9 mouse cellular contexts compared by ENCODE assay signal in the genomic region with DNA sequence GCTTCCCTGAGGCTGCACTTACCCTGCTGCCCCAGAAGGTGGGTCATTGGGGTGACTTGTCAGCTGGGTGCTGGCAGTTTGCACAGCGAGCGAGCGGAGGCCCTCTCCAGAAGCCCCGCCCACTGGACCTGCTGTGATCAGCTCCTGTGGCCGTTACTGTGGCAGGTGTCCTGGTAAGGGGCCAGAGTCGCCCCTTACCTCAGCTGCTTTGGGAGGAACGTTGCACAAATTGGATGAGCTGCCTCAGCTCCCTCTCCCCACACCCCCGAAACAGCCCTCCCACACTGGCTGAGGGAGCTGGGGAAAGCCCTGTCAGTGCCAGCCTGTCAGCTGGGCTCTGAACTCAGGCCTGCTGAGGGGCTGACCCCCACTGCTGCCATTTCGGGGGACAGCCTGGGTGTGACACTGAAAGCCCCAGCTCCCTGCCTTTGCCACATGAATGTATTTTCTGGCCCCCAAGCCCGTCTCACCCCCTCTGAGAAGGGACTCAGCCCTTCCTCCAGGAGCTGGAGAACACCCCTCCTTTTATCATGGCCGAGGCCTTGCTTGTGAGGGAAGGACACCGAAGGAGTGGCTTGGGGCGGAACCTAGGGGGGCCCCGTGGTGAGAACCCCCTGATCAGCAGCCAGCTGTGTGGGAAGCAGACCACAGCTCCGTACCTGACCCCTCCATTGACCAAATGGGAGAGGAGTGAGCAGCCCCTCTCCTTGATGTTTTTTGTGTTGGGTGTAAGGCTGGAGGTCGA. TPM values are rescaled to one million over a fixed set of nuclear protein-coding genes. Genes with fewer than 3 reads are reported as not detected.
DNase-seq lines count a peak whose midpoint lies in the region; ATAC-seq and TF ChIP-seq lines count a peak whose summit lies in the region.
"Had no signal": no experiment of that assay in that cellular context is flagged by ENCODE, and none has a peak within 500 bp of the region (broad histone marks: within the 10 kb centered on the region; RNA-seq: fewer than 3 reads in every experiment).

No protein-coding gene starts in this region.

- TF ChIP-seq EP300 in stomach, postnatal 0 days (optimal IDR thresholded peaks at IDR 0.05) = no peak

- no peak overlapping the region for H3K4me2 ChIP-seq in forebrain, embryonic 14.5 days (ENCODE audit: low read length)
- no peak overlapping the region for H3K4me2 ChIP-seq in kidney, embryonic 15.5 days
- no peak overlapping the region for H3K4me2 ChIP-seq in stomach, postnatal 0 days (replicated peaks; ENCODE audit: low read depth)
- H3K4me2 ChIP-seq: embryonic facial prominence, embryonic 12.5 days had no signal

- H3K9ac ChIP-seq in forebrain, embryonic 14.5 days (ENCODE audit: low read length) = no peak overlapping the region
- H3K9ac ChIP-seq in kidney, embryonic 15.5 days = no peak overlapping the region
- H3K9ac ChIP-seq in stomach, postnatal 0 days (ENCODE audit: low read length) = no peak overlapping the region; the same call in 1 of the 2 replicates
- H3K9ac ChIP-seq: embryonic facial prominence, embryonic 12.5 days had no signal

- peak; percentile 67 for DNase-seq in adrenal gland, postnatal 10 days
- DNase-seq in adrenal gland, adult 18-20 months (ENCODE audit: low spot score in 2 of 2) = no peak
- DNase-seq in right cerebral cortex, postnatal 10 days (ENCODE audit: low spot score in 2 of 2) = peak; percentile 59 to 72
- DNase-seq in right cerebral cortex, postnatal 36 days (ENCODE audit: low spot score in 2 of 2) = no peak
- peak; percentile 56 for DNase-seq in forebrain, embryonic 14.5 days (ENCODE audit: low spot score)
- peak; percentile 65 for DNase-seq in lung, postnatal 36 days
- peak; percentile 82 for DNase-seq in stomach, postnatal 0 days (ENCODE audit: low spot score)

- no peaks in the 10 kb centered on the region for H3K9me3 ChIP-seq in forebrain, embryonic 14.5 days (replicated peaks; ENCODE audit: control insufficient read depth, low read length)
- no peaks in the 10 kb centered on the region for H3K9me3 ChIP-seq in kidney, embryonic 15.5 days (replicated peaks)
- no peaks in the 10 kb centered on the region for H3K9me3 ChIP-seq in stomach, postnatal 0 days (ENCODE audit: control insufficient read depth, low read length)
- H3K9me3 ChIP-seq: embryonic facial prominence, embryonic 12.5 days had no signal

- H3K4me3 ChIP-seq in forebrain, embryonic 14.5 days (ENCODE audit: low read depth, low read length) = no peak overlapping the region
- no peak overlapping the region for H3K4me3 ChIP-seq in kidney, embryonic 15.5 days (replicated peaks)
- H3K4me3 ChIP-seq in stomach, postnatal 0 days (ENCODE audit: low read depth, low read length) = no peak overlapping the region
- H3K4me3 ChIP-seq: embryonic facial prominence, embryonic 12.5 days had no signal

- 42% methylated on average over 16 of the region's 16 CpGs for WGBS in forebrain, embryonic 14.5 days
- 46% methylated on average over 16 of the region's 16 CpGs for WGBS in kidney, embryonic 15.5 days
- WGBS in stomach, postnatal 0 days = 40% methylated on average over 16 of the region's 16 CpGs

- peak; percentile 32 for TF ChIP-seq CTCF in stomach, postnatal 0 days (IDR thresholded peaks at IDR 0.05; ENCODE audit: low read depth)

- peak overlapping the region; percentile 52 for H3K27ac ChIP-seq in forebrain, embryonic 14.5 days (ENCODE audit: low read depth, low read length)
- H3K27ac ChIP-seq in kidney, embryonic 15.5 days = peak overlapping the region; percentile 45
- H3K27ac ChIP-seq in stomach, postnatal 0 days (replicated peaks) = 0 out of 2 replicates have a peak overlapping the region, but pooled peaks have one; percentile 2
- H3K27ac ChIP-seq: embryonic facial prominence, embryonic 12.5 days had no signal

- no peaks in the 10 kb centered on the region for H3K27me3 ChIP-seq in forebrain, embryonic 14.5 days (replicated peaks; ENCODE audit: control insufficient read depth, insufficient read depth, low read length)
- H3K27me3 ChIP-seq in kidney, embryonic 15.5 days = no peaks in the 10 kb centered on the region
- no peaks in the 10 kb centered on the region for H3K27me3 ChIP-seq in stomach, postnatal 0 days (ENCODE audit: control insufficient read depth, insufficient read depth, low read length)
- H3K27me3 ChIP-seq: embryonic facial prominence, embryonic 12.5 days had no signal

- peaks cover 7% of the 10 kb centered on the region; the same call in 1 of the 2 replicates for H3K4me1 ChIP-seq in forebrain, embryonic 14.5 days (ENCODE audit: control insufficient read depth, insufficient read depth, low read length)
- peaks cover 35% of the 10 kb centered on the region for H3K4me1 ChIP-seq in kidney, embryonic 15.5 days
- peaks cover 2% of the 10 kb centered on the region for H3K4me1 ChIP-seq in stomach, postnatal 0 days (replicated peaks; ENCODE audit: control insufficient read depth, insufficient read depth)

- ATAC-seq in forebrain, embryonic 14.5 days = no peak
- no peak for ATAC-seq in kidney, embryonic 15.5 days (replicated peaks; ENCODE audit: low FRiP score)
- ATAC-seq in stomach, postnatal 0 days (ENCODE audit: low FRiP score, low TSS enrichment) = peak; percentile 55

- H3K36me3 ChIP-seq in forebrain, embryonic 14.5 days (ENCODE audit: control insufficient read depth, insufficient read depth, low read length) = peaks cover 86% of the 10 kb centered on the region
- peaks cover 89% of the 10 kb centered on the region for H3K36me3 ChIP-seq in kidney, embryonic 15.5 days
- H3K36me3 ChIP-seq in stomach, postnatal 0 days (ENCODE audit: control insufficient read depth, insufficient read depth, low read length) = peaks cover 63% of the 10 kb centered on the region

RNA-seq across cellular contexts. Expression of a gene that starts 6.7 kb away (rescaled TPM):
- not detected for total RNA-seq in adrenal gland, postnatal 10 days (2021)
- total RNA-seq in adrenal gland, adult 18-20 months (2021) = not detected
- polyA plus RNA-seq in forebrain, embryonic 14.5 days (2014; fragmentation: Nextera tagmentation; extraction: Ambion mirVana) = not detected in 2 replicates
- 0.45 TPM in 1 of 2 replicates, not detected in the other for polyA plus RNA-seq in kidney, embryonic 15.5 days (2015; fragmentation: Nextera tagmentation; extraction: Ambion mirVana)
- not detected in 2 replicates for polyA plus RNA-seq in stomach, postnatal 0 days (2015; fragmentation: Nextera tagmentation; extraction: Ambion mirVana)

RNA-seq across cellular contexts. Expression of a gene that starts 6.9 kb away (rescaled TPM):
- 100 to 1,000 TPM; 592 to 682 TPM for total RNA-seq in adrenal gland, postnatal 10 days (2021)
- 100 to 1,000 TPM; 517 to 525 TPM for total RNA-seq in adrenal gland, adult 18-20 months (2021)
- 598 and 644 TPM in 2 replicates for polyA plus RNA-seq in forebrain, embryonic 14.5 days (2014; fragmentation: Nextera tagmentation; extraction: Ambion mirVana)
- 337 and 348 TPM in 2 replicates for polyA plus RNA-seq in kidney, embryonic 15.5 days (2015; fragmentation: Nextera tagmentation; extraction: Ambion mirVana)
- 345 and 374 TPM in 2 replicates for polyA plus RNA-seq in stomach, postnatal 0 days (2015; fragmentation: Nextera tagmentation; extraction: Ambion mirVana)

RNA-seq across cellular contexts. Expression of a gene that starts 8.0 kb away (rescaled TPM):
- 10 to 100 TPM; 24.2 to 39.1 TPM for total RNA-seq in adrenal gland, postnatal 10 days (2021)
- 10 to 100 TPM; 27.6 to 36.4 TPM for total RNA-seq in adrenal gland, adult 18-20 months (2021)
- 11.5 and 13.0 TPM in 2 replicates for polyA plus RNA-seq in forebrain, embryonic 14.5 days (2014; fragmentation: Nextera tagmentation; extraction: Ambion mirVana)
- 13.2 and 14.7 TPM in 2 replicates for polyA plus RNA-seq in kidney, embryonic 15.5 days (2015; fragmentation: Nextera tagmentation; extraction: Ambion mirVana)
- polyA plus RNA-seq in stomach, postnatal 0 days (2015; fragmentation: Nextera tagmentation; extraction: Ambion mirVana) = 5.2 and 6.0 TPM in 2 replicates

RNA-seq across cellular contexts. Expression of a gene that starts 24.0 kb away (rescaled TPM):
- 10 to 100 TPM; 23.8 to 27.2 TPM for total RNA-seq in adrenal gland, postnatal 10 days (2021)
- 10 to 100 TPM; 23.5 to 24.7 TPM for total RNA-seq in adrenal gland, adult 18-20 months (2021)
- 81.2 and 98.0 TPM in 2 replicates for polyA plus RNA-seq in forebrain, embryonic 14.5 days (2014; fragmentation: Nextera tagmentation; extraction: Ambion mirVana)
- 55.9 and 57.7 TPM in 2 replicates for polyA plus RNA-seq in kidney, embryonic 15.5 days (2015; fragmentation: Nextera tagmentation; extraction: Ambion mirVana)
- polyA plus RNA-seq in stomach, postnatal 0 days (2015; fragmentation: Nextera tagmentation; extraction: Ambion mirVana) = 37.9 and 39.9 TPM in 2 replicates

RNA-seq across cellular contexts. Expression of a gene that starts 27.0 kb away (rescaled TPM):
- 1 to 10 TPM; 3.2 to 4.6 TPM for total RNA-seq in adrenal gland, postnatal 10 days (2021)
- 1 to 10 TPM; 2.5 to 4.9 TPM for total RNA-seq in adrenal gland, adult 18-20 months (2021)
- polyA plus RNA-seq in forebrain, embryonic 14.5 days (2014; fragmentation: Nextera tagmentation; extraction: Ambion mirVana) = 184 and 201 TPM in 2 replicates
- polyA plus RNA-seq in kidney, embryonic 15.5 days (2015; fragmentation: Nextera tagmentation; extraction: Ambion mirVana) = 0.40 and 1.8 TPM in 2 replicates
- polyA plus RNA-seq in stomach, postnatal 0 days (2015; fragmentation: Nextera tagmentation; extraction: Ambion mirVana) = 2.3 and 2.7 TPM in 2 replicates

Comparison
In these comparisons a context has a peak if more than half of its experiments do, and no peak if none do; other contexts are left out.
1. DNase-seq: peak in adrenal gland, postnatal 10 days (single experiment), right cerebral cortex, postnatal 10 days (2 of 2), forebrain, embryonic 14.5 days (single experiment), lung, postnatal 36 days (single experiment) and stomach, postnatal 0 days (single experiment); none in adrenal gland, adult 18-20 months (0 of 2) and right cerebral cortex, postnatal 36 days (0 of 2).
2. H3K27ac ChIP-seq: peak in every context shown above with its lines; median percentile 52 in forebrain, embryonic 14.5 days; 45 in kidney, embryonic 15.5 days; 2 in stomach, postnatal 0 days.